Mouse (Mus musculus) lung, postnatal 25 days (tissue): Measurements from ENCODE around the gene Gpr107.

ENCODE experiments used
- DNase-seq: peaks from one replicate; pipeline ENCODE4 v3.0.0; 2022; ENCODE audit warnings: low spot score

Gene Gpr107

DNA sequence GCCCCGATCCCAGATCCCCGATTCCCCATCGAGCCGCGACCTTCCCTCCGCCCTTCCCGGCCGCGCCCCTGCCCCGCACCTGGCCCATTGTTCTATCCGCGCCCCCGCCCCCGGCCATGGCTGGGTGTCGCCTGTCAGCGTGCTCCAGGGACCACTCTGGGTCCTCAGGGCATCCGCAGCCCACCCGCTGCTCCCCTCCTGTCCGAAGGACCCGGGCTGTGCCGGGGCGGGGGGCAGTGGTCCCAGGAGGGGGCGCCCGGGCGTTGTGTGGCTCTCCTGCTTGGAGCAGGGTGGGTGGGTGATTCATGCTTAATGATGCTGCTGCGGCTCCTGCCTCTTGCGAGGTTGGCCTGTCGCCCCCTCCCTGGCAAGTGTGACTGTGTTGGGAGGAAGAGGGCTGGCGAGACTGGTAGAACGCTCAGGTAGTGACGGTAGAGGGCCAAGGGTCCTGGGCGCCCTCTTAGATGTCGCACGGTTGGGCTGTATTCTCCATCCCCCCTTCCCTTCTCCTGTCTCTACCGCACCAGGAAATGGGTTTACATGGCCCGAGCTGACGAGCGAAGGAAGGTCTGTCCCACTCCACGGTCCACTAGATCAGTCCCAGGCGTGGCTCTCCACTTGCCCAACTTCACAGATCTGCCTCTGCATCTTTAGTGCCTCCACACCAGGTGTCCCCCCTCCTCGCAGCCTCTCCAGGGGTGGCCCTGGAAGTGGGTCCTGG, 94.3 kb downstream of the Gpr107 start:
- no peak for DNase-seq

DNA sequence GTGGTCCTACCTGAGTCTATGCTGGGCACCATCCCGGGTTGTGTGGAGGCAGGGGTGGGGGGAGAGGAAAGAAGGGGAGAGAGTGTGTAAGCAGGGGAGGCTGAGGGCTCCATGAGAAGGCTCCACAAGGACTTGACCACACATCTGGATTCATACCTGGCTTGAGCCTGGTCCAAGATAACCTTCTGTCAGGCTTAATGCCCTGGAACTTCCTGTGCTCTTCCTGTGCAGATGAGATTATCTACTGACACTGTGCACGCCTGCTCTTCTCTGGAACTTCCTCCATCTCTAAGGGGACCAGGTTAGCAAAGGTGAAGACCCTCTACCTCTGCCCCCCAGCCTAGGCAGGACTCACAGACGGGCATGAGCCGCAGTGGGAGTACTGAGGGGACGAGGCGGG, 96.7 kb downstream of the Gpr107 start:
- DNase-seq: no peak

DNA sequence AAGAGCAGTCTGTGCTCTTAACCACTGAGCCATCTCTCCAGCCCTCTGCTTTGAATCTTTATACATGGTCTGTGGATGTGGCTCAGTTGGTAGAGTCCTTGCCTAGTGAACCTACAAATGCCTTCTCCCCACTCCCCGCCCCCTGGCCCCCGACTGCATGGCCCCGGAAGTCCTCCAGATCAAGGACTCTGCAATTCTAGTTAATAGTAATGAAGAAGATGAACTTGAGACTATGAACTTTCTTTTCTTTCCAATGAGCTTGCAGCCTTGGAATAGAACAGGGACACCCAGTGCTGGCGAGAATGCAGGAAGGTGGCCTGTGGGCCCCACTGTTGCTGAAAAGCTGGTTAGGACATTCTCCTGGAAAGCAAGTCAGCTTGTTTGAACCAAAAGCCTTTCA, 100.1 kb downstream of the Gpr107 start:
- no peak for DNase-seq

DNA sequence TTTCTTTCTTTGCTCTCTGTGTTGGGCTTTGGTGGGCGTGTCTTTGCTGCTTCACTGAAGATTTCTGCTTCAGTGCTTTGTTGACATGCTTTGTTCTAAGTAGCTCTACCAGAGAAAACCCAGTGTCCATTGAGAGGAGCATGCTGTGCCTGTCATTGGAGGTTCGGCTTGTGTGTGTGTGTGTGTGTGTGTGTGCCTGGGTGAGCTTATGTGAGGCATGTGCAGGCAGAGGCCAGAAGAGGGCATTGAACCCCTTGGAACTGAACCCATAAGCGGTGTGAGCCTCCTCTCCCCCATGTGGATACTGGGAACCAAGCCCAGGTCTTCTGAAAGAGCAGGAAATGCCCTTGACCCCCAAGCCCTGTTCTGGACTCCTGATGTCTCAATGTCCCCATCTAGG, 101.3 kb downstream of the Gpr107 start:
- no peak for DNase-seq

DNA sequence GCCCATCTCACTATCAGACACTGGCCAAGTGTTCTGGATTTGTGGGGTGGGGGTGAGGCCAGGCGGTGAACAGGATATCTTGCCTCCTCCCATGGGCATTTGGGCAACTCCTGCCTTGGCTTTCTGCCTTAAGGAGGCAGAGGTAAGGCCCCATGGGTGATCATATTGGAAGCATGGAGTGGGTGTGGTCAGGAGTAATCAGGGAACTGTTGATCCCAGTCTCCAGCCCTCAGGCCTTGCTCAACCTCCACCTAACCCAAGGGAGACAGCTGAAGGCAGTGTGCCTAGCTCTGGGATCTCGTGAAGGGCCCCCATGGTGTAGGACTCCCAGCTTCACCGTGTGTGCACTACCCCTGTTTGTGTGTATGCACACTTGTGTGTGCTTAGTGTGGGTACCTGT, 102.7 kb downstream of the Gpr107 start:
- no peak for DNase-seq

DNA sequence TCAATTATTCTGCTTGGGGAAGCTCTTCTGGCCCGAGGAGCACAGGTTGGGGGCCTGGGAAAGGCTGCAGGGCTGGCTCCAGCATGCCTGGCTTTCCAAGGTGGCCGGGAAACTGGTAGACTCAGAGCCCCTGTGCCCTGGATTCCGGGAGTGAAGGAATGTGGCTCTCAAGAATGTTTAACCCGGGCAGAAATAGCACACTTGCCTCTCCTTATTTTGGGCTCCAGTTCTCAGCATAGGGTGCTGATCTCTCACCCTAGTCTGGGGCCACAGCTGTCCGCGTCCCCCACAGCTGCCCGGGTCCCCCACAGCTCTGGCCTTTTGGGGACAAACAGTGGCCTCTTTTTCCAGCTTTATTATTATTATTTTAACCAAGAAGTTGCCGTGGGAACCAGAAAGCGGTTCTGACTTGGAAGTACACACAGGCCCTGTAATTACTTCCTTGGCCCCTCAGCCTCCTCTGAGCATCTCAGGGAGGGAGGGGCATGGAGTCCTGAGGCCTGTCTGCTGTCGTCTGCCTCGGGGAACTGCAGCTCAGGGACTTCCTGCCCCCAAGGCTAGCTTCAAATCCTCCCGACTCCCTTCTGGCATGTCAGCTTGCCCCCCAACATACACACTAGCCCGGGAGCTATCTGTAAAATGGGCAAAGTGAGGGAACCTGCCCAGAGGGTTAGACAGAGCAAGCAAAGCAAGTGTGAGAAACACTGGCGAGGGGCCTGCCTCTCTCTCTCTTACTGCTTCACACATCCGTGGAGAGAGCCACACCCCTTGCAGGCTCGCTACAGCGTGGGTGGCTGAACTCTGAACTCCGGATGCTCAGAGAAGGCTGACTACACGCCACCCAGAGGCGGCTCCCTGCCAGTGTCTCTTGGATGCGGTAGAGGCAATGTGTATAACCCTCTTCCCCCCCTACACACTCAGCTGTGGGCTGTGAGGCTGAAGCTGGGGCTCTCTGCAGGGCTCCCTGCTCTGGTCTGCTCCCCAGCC, 104.1 kb downstream of the Gpr107 start:
- peak; percentile 75 for DNase-seq

DNA sequence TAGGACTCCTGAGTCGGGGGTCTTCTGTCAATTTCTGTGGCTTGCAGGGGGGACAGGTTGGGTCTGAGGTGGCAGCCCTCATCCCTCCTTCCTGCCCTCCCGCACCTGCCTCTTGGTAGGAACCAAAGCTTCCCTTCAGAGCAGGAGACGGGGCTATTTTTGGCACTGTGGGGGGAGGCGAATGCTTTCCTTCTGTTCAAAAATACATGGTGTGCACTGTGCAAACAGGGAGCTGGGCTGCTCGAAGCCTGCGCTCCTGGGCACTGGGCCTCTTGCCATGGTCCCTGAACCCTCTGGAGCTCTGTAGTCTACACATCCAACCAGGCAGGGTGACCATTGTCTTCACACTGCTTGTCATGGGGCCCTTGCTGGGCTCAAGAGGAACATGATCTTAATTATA, 105.0 kb downstream of the Gpr107 start:
- DNase-seq: no peak

DNA sequence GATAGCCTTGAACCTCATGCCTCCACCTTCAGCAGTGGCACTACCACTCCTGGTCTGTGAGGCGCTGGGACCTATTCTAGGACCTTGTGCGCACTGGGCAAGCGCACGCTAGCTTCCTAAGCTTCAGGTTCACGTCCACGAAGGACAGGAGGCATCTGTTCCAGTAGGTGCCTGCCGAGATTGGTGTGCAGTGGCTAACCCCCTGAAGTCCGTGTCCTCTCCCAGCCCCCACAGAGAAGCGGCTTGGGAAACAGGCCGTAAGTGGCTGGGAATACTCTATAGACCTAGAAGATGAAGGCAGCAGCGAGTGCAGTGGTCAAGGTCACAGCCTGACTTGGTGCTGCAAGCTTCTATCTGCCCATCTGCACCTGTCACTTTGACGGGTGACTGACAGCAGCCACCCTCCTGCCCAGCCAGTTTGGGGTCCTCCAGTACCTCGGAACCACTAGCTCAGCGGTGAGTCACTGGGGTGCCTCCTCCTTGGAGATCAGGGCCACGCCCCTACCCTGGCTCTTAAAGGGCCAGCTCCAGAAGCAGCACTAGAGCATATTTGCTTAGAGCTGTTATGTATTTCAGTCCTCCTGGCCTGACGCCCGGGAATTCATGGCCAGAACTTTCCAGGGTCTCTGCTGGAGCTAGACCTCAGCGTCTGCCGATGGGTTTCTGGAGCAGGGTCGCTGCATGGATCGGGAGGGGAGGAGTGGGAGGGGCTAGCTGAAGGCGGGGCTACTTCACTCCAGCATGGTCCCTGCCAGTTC, 106.7 kb downstream of the Gpr107 start:
- peak; percentile 56 for DNase-seq

DNA sequence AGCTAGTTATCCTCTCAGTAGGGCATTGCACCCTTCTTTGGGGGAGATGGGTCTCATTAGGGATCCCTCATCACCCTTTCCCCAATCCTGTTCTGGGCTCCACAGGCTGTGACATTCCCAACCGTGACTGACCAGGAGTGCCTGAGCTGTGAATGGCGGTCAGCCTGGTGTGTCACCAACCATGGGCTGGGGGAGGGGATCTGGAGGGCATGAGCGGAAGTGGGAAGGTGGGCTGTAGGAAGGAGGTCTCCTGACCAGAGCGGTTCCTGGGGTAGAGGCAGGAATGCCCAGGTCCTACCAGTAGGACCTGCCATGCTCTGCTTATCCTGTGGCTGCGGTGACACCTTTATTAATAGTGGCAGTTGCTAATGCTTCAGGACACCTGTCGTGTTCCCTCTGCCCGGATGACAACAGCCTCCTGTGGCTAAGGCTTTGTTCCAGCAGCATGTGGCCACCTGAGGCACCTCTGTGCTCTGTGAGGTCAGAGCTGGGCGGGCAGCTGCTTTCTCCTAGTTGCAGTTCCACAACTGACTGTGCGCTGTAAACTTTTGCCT, 107.3 kb downstream of the Gpr107 start:
- no peak for DNase-seq

DNA sequence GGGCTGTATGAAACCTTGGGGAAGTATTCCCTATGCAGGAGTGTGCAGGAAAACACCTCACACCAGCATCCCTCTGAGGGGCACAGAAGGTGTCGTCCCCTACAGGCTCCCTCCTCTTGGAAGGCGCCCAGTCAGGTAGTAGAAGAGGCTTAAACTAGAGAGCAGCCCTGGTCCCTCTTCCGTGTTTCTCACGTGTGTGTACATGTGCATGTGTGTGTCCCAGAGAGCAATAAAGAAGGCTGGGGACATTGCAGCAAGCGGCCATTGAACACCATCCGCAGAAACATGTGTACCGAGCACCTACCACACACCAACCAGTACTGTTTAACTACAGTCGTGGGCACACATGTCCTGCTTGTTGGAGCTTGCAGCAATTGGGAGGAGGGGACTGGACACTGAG, 108.4 kb downstream of the Gpr107 start:
- no peak for DNase-seq

DNA sequence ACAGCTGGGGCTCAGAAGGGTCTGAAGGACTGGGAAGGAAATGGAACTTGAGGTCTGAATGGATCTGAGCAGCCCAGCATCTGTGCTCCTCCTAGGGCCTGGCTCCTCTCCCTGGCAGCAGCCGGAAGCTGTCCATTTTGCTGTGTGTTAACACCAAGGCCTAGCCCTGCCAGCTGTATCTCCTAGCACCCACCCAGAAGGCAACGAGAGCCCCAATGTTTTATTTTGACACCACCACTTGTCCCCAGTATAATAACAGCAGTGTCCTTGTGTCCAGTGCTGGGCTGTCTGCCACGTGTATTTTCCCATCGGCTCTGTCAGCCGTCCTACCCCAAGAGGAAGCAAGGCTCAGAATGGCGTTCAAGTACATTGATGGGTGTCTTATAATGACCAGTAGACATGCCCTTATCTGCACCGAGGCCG, 110.9 kb downstream of the Gpr107 start:
- no peak for DNase-seq

DNA sequence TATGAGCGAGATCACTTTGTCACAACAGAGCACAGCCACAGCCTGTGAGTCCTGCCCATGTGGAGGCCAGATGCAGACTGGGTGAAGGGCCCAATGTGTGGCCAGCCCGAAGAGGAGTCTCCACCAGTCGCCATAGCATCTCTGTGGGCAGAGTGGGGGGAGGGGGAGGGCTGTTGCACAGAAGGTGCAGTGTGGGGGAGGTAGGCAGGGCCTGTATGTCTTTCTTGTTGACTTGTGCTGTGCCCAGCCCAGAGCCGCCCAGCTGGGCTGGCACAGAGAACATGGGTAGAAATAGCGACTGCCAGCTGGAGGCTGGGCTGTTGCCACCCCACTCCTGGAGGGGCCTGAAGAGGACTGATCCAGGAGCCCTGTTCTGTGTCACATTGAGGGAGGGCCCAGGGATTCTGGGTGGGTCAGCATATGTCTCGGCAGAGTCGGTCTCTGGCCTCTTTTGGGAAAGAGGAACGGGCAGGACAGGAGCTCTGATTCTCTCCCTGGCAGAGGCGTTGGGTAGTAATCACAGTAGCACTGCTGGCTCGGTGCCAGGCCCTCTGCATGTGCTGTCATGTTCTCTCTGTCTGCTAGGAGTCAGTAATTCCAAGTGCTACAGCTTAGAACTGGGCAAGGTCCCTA, 111.7 kb downstream of the Gpr107 start:
- no peak for DNase-seq

DNA sequence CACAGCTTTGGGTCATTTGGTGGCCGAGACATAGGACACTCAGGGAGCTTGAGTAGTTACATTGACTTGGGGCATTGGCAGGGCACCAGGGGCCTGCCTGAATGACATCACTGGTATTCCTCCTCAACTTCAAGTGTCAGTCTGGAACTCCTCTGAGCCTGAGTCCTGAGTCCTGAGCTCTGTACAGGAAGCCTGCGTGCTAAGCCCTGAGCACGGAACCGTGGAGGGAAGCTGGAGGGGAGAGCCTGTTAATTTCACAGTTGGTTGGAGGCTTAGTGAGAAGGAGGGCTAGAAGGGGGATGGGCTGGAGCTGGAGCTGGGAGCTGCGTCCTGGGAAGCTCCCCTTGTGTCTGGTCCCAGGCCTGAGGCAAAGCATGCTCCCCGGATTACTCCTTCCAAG, 115.3 kb downstream of the Gpr107 start:
- no peak for DNase-seq
